35 mouse cellular contexts compared by ENCODE assay signal in the genomic region with DNA sequence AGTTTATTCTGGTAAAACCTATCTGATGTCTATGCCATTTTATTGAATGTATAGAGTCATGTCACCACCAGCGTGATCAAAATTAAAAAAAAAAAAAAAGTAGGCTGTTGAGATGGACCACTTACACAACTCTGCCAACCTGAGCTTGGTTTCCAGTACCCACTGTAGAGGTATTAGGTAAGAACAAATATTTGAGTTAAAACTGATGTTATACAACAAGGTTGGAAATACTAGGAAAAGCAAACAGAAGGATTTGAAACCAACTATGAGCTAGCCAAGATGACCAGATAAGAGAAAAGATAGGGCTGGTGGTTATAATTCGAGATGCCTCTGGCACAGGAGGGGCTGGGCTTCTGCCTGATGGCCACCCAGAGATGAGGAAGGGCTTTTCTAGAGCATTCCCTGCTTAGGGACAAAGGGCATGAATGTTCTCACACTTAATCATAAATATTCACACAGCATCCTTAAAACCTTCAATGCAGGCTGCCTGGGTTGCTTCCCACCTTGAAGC.
"Had no signal": no experiment of that assay in that cellular context is flagged by ENCODE, and none has a peak within 500 bp of the region (broad histone marks: within the 10 kb centered on the region; RNA-seq: fewer than 3 reads in every experiment).

No protein-coding gene starts in this region.

- H3K27me3 ChIP-seq: heart, embryonic 12.5 days; heart, embryonic 13.5 days; heart, embryonic 15.5 days; hindbrain, embryonic 12.5 days; hindbrain, embryonic 13.5 days; hindbrain, embryonic 15.5 days; intestine, embryonic 15.5 days; kidney, embryonic 15.5 days had no signal

- H3K9me3 ChIP-seq: heart, embryonic 10.5 days; heart, embryonic 12.5 days; heart, embryonic 13.5 days; heart, embryonic 15.5 days; hindbrain, embryonic 10.5 days; hindbrain, embryonic 12.5 days; hindbrain, embryonic 13.5 days; hindbrain, embryonic 15.5 days; intestine, embryonic 15.5 days; kidney, embryonic 15.5 days had no signal

- H3K36me3 ChIP-seq: heart, embryonic 10.5 days; heart, embryonic 12.5 days; heart, embryonic 13.5 days; heart, embryonic 15.5 days; hindbrain, embryonic 10.5 days; hindbrain, embryonic 12.5 days; hindbrain, embryonic 13.5 days; hindbrain, embryonic 15.5 days; intestine, embryonic 15.5 days; kidney, embryonic 15.5 days had no signal

- H3K4me1 ChIP-seq: heart, embryonic 10.5 days; heart, embryonic 12.5 days; heart, embryonic 13.5 days; heart, embryonic 15.5 days; hindbrain, embryonic 10.5 days; hindbrain, embryonic 12.5 days; hindbrain, embryonic 13.5 days; hindbrain, embryonic 15.5 days; intestine, embryonic 15.5 days; kidney, embryonic 15.5 days had no signal

- H3K4me2 ChIP-seq: heart, embryonic 11.5 days; heart, embryonic 12.5 days; heart, embryonic 13.5 days; heart, embryonic 15.5 days; hindbrain, embryonic 12.5 days; hindbrain, embryonic 13.5 days; hindbrain, embryonic 14.5 days; hindbrain, embryonic 15.5 days; intestine, embryonic 15.5 days; kidney, embryonic 15.5 days had no signal

- H3K9ac ChIP-seq: heart, embryonic 12.5 days; heart, embryonic 13.5 days; heart, embryonic 15.5 days; hindbrain, embryonic 12.5 days; hindbrain, embryonic 13.5 days; hindbrain, embryonic 14.5 days; hindbrain, embryonic 15.5 days; intestine, embryonic 15.5 days; kidney, embryonic 15.5 days had no signal

- ATAC-seq: hindbrain, embryonic 16.5 days; hindbrain, postnatal 0 days; inflammation-experienced regulatory T-cells, adult 6 months; intestine, embryonic 15.5 days; intestine, embryonic 16.5 days; intestine, postnatal 0 days had no signal

- H3K4me3 ChIP-seq: heart, adult 2 months; heart, embryonic 10.5 days; heart, embryonic 12.5 days; heart, embryonic 13.5 days; heart, embryonic 15.5 days; hindbrain, embryonic 10.5 days; hindbrain, embryonic 12.5 days; hindbrain, embryonic 13.5 days; hindbrain, embryonic 15.5 days; intestine, embryonic 15.5 days; kidney, embryonic 15.5 days; layer of hippocampus, adult 2 months had no signal

- DNase-seq: heart, adult 2 months; heart, postnatal 10 days; heart, postnatal 14 days; heart, postnatal 36 days; heart, postnatal 4 days; kidney, adult 11 months; kidney, adult 18-20 months; kidney, adult 2 months; kidney, adult 8-10 months; kidney, adult 9 months; kidney, postnatal 10 days; kidney, postnatal 14 days; kidney, postnatal 25 days; kidney, postnatal 36 days; kidney, postnatal 4 days; layer of hippocampus, adult 9-11 months had no signal

- H3K27ac ChIP-seq: heart, adult 2 months; heart, embryonic 10.5 days; heart, embryonic 13.5 days; heart, embryonic 15.5 days; hindbrain, embryonic 10.5 days; hindbrain, embryonic 12.5 days; hindbrain, embryonic 13.5 days; hindbrain, embryonic 14.5 days; hindbrain, embryonic 15.5 days; hindbrain, postnatal 0 days; intestine, embryonic 15.5 days; kidney, embryonic 15.5 days; kidney, postnatal 0 days; layer of hippocampus, adult 2 months had no signal
